Mouse (Mus musculus) lung, adult 2 months (tissue): Measurements from ENCODE around the gene Kcnd2.

Source experiments
- CTCF ChIP-seq: fragments of 200-500 bp; IDR thresholded peaks from 2 replicates; pipeline ENCODE4 v1.5.1; 2011; ENCODE audit warnings: mild to moderate bottlenecking, low read length, control low read depth; ENCODE audit not compliant: insufficient read depth
- POLR2A ChIP-seq: fragments of 200-500 bp; IDR thresholded peaks from 2 replicates; pipeline ENCODE4 v1.6.1; 2011; ENCODE audit warnings: low read depth, mild to moderate bottlenecking, control low read depth, low read length, borderline replicate concordance; ENCODE audit errors: extremely low read depth

GRCm38 (mm10) chr6:21488536-21488935, 273.2 kb downstream of the Kcnd2 start:
- TF ChIP-seq CTCF (no peak), POLR2A (no peak)
